Mouse (Mus musculus): Measurements from ENCODE around the gene Scgb2b24. TPM values are rescaled to one million over a fixed set of nuclear protein-coding genes. Genes with fewer than 3 reads are reported as not detected.

Gene Scgb2b24
- total RNA-seq (2014; fragmentation: Nextera tagmentation) (not detected in 2 replicates), total RNA-seq (2017) (not detected in 2 replicates)

DNA sequence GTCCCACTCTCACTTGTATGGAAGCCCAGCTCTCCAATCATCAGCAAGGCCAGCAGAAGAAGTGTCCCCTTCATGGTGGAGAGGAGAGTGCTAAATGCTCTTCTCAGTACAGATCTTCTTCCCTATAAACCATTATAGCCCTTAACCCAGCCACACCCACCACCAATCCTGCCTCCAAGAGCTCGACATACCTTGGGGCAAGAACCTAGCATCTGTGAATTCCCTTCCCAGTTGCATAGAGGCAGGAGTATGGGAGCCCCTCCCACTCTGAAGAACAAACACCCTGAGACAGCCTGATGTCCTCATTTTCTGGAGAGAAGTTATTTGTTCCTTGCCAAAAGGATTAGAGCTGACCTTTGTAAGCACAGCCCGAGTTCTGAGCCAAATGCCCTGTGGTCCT lies at the start of gene Scgb2b24:
TSS of gene Scgb2b24 (minus strand) at position 101 of the 400 bp plus-strand sequence.
- ATAC-seq (replicated peaks; ENCODE audit: low FRiP score, low TSS enrichment, poor library complexity, severe bottlenecking), result no peak

DNA sequence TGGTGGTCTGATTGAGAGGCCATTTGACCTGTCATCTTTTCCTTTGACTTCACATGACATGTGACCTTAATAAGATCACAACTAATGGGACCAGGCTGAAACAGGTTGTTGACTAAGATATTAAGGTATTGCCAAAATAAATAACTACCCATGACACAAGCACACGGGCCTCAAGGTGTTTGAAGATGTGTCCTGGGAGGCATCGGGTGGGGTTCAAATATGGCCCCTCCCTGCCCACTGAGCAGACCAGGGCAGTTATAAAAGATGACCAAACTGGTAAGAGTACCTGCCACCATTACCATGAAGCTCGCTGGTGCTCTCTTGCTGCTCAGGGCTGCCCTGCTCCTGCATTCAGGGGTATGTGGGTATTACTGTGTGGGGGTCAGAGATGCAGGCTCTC lies 4.4 kb upstream of the Scgb2b24 start, which contains the start of gene Scgb1b24:
TSS of gene Scgb1b24 (plus strand) at position 301 of the 400 bp plus-strand sequence.
- ATAC-seq (replicated peaks; ENCODE audit: low FRiP score, low TSS enrichment, poor library complexity, severe bottlenecking), result no peak

DNA sequence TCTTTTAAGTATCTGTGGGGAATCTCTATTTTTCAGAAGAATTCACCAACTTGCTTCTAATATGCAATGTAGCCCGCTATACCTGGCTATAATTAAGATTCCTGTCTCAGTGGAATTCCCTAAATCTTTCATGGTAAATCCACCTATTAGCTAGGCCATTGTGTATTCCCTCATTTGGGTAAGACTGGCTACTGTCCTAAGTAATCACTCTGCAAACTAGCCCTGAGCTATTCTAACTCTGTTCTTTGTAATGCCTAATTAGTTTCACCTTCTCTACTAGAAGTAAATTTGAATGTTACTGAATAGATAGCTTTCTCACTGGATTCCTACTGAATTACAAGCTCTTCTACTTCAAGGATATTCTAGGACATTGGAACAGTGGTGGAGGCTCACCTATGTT lies 49.2 kb downstream of the Scgb2b24 start:
- no peak for ATAC-seq (replicated peaks; ENCODE audit: low FRiP score, low TSS enrichment, poor library complexity, severe bottlenecking)

Other genes with a start within 250 kb of the Scgb2b24 start
- gene Scgb2b21, start 218.9 kb downstream of the Scgb2b24 start, total RNA-seq (2014; fragmentation: Nextera tagmentation), result not detected in 2 replicates
- not detected in 2 replicates for gene Scgb2b21, start 218.9 kb downstream of the Scgb2b24 start, total RNA-seq (2017)
- gene Scgb1b24, start 4.5 kb upstream of the Scgb2b24 start, total RNA-seq (2014; fragmentation: Nextera tagmentation), result not detected in 2 replicates
- gene Scgb1b24, start 4.5 kb upstream of the Scgb2b24 start, total RNA-seq (2017), result not detected in 2 replicates
- gene Scgb2b26, start 205.7 kb upstream of the Scgb2b24 start, total RNA-seq (2014; fragmentation: Nextera tagmentation), result not detected in 2 replicates
- not detected in 2 replicates for gene Scgb2b26, start 205.7 kb upstream of the Scgb2b24 start, total RNA-seq (2017)

Measured in megakaryocyte-erythroid progenitor cell, adult 5-6 weeks (primary cell).